Mouse (Mus musculus): ENCODE measurements at regions not wholly inside any gene's neighbourhood (a gene's known extent, or its start where the extent isn't known, plus 50 kb on each side); places are given as distances from the start of the nearest gene placed in this dataset.

DNA sequence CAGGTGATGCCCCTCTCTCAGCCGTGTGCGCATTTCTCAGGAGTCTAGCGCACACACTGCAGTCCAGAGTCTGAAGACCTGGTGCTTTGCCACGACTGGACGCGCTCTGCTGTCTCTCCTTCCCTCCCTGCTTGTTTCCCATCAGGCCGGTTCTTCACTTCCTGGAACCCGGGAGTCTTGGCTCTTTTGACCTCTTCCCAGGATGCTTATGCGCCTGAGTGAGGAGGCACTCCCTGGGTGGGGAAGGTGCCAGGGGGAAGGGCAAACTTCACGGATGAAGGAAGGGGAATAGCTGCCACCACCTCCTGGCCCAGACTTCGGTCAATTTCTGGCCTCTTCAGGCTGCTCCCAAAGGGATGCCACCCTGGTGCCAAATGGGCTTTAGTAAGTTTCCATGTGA lies 86.4 kb upstream of the Max start:
- Histone ChIP-seq H3K27me3 (replicated peaks; ENCODE audit: insufficient read depth, low read length) (no peaks in the 10 kb centered on the region), H3K9me3 (ENCODE audit: low read length) (no peaks in the 10 kb centered on the region), H3K4me3 (ENCODE audit: low read depth, low read length) (no peak overlapping the region), H3K4me2 (replicated peaks; ENCODE audit: low read depth, low read length) (no peak overlapping the region), H3K36me3 (ENCODE audit: insufficient read depth, low read length) (no peaks in the 10 kb centered on the region), H3K27ac (ENCODE audit: low read length) (no peak overlapping the region), H3K9ac (replicated peaks; ENCODE audit: low read depth) (no peak overlapping the region), H3K4me1 (ENCODE audit: insufficient read depth, low read depth, low read length) (no peaks in the 10 kb centered on the region)
- 30% methylated on average over 11 of the region's 11 CpGs for WGBS
- DNase-seq (ENCODE audit: low spot score) (no peak), ATAC-seq (no peak)
- TF ChIP-seq EP300 (IDR thresholded peaks at IDR 0.05) (no peak), CTCF (IDR thresholded peaks at IDR 0.05) (no peak)

DNA sequence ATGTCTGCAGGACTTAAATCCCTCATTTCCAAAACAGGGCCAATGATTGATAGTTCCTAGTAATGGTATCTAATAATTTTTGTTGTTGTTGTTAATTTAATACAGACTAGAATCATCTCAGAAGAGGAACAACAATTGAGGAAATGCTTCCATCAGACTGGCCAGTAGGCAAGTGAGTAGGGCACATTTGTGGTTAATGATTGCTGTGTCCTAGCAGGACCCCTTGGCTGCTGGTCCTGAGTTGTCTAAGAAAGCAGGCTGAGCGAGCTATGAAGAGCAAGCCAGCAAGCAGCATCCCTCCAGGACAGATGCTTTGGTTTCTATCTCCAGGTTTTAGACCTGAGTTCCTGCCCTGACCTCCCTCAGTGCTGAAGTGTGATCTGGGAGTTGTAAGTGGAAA lies 85.3 kb upstream of the Max start:
- WGBS: 76% methylated on average over 1 of the region's 1 CpGs
- no peak overlapping the region for H3K27ac ChIP-seq (ENCODE audit: low read length)
- TF ChIP-seq EP300 (IDR thresholded peaks at IDR 0.05): no peak
- TF ChIP-seq CTCF (IDR thresholded peaks at IDR 0.05): no peak

DNA sequence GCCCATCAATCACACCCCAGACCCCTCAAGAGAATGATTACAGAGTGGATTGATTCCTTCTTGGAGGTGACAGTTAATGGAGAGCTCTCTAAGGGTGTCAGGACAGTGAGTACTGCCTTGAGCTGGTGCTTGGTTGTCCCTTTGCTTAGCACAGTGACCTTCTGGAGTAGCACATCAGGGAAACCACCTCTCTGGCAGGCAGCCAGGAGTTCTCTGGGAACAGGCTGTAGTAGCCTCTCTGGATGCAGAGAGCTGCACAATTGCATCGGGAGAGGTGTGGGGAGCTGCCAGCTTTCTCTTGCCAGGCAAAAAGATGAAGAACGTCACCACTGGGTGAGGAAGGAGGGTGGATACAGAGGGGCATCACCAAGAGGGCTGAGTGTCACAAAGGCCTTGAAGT lies 84.0 kb upstream of the Max start:
- Histone ChIP-seq H3K9me3 (ENCODE audit: low read length) (no peaks in the 10 kb centered on the region), H3K4me3 (ENCODE audit: low read depth, low read length) (no peak overlapping the region), H3K4me2 (replicated peaks; ENCODE audit: low read depth, low read length) (no peak overlapping the region), H3K27me3 (replicated peaks; ENCODE audit: insufficient read depth, low read length) (no peaks in the 10 kb centered on the region), H3K27ac (ENCODE audit: low read length) (no peak overlapping the region), H3K36me3 (ENCODE audit: insufficient read depth, low read length) (no peaks in the 10 kb centered on the region), H3K9ac (replicated peaks; ENCODE audit: low read depth) (no peak overlapping the region), H3K4me1 (ENCODE audit: insufficient read depth, low read depth, low read length) (no peaks in the 10 kb centered on the region)
- TF ChIP-seq EP300 (IDR thresholded peaks at IDR 0.05) (no peak), CTCF (IDR thresholded peaks at IDR 0.05) (no peak)
- DNase-seq (ENCODE audit: low spot score): peak; percentile 41
- ATAC-seq: peak; percentile 33; the same call in 1 of the 2 replicates
- WGBS: 25% methylated on average over 2 of the region's 2 CpGs

More for the DNA sequence above, 85.3 kb upstream of the Max start:
- H3K4me1 ChIP-seq (ENCODE audit: insufficient read depth, low read depth, low read length): no peaks in the 10 kb centered on the region
- H3K9ac ChIP-seq (replicated peaks; ENCODE audit: low read depth): no peak overlapping the region
- no peak overlapping the region for H3K4me3 ChIP-seq (ENCODE audit: low read depth, low read length)
- no peaks in the 10 kb centered on the region for H3K36me3 ChIP-seq (ENCODE audit: insufficient read depth, low read length)
- H3K9me3 ChIP-seq (ENCODE audit: low read length): no peaks in the 10 kb centered on the region
- H3K4me2 ChIP-seq (replicated peaks; ENCODE audit: low read depth, low read length): no peak overlapping the region
- no peaks in the 10 kb centered on the region for H3K27me3 ChIP-seq (replicated peaks; ENCODE audit: insufficient read depth, low read length)
- ATAC-seq: no peak
- DNase-seq (ENCODE audit: low spot score): no peak

DNA sequence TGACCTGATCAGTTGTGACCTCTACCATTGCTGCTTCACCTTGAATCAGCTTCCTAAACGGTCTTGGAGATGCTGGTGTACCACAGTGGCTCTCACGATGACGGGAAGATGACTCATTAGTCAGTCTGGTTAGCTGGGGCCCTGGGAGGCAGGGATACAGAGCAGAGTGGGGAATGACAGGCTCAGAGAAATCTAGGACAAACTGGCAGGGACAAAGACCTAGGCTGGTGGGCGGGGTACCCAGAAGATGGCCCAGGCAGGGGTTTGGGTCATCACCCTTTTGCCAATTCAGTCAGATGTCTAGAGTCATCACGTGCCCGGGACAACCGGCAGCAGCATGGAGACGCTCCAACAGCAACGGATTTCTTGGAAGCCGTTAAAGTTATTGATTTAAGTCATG lies 83.4 kb upstream of the Max start:
- Histone ChIP-seq H3K9me3 (ENCODE audit: low read length) (no peaks in the 10 kb centered on the region), H3K27me3 (replicated peaks; ENCODE audit: insufficient read depth, low read length) (no peaks in the 10 kb centered on the region), H3K4me1 (ENCODE audit: insufficient read depth, low read depth, low read length) (no peaks in the 10 kb centered on the region), H3K9ac (replicated peaks; ENCODE audit: low read depth) (no peak overlapping the region), H3K36me3 (ENCODE audit: insufficient read depth, low read length) (no peaks in the 10 kb centered on the region), H3K4me3 (ENCODE audit: low read depth, low read length) (no peak overlapping the region), H3K4me2 (replicated peaks; ENCODE audit: low read depth, low read length) (no peak overlapping the region), H3K27ac (ENCODE audit: low read length) (no peak overlapping the region)
- ATAC-seq: no peak
- WGBS: 78% methylated on average over 10 of the region's 10 CpGs
- TF ChIP-seq EP300 (IDR thresholded peaks at IDR 0.05): no peak
- DNase-seq (ENCODE audit: low spot score): no peak

DNA sequence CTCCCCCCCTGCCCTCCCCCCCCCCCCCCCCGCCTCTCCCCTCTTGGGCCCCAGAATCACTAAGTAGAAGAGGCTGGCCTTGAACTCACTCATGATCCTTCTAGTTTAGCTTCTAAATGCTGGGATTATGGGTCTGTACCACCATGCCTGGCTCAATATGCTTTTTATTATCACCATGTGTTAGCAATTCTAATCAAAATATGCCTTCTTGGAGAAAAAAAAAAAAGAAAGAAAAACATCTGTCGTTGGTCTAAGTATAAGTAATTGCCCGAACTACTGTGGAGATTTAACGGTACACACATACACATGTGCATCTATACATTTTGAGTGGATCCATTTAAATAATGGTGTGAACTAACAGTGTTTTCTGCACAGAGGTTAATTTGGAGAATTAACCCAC lies 80.4 kb upstream of the Max start:
- no peaks in the 10 kb centered on the region for H3K27me3 ChIP-seq (replicated peaks; ENCODE audit: insufficient read depth, low read length)
- H3K27ac ChIP-seq (ENCODE audit: low read length): no peak overlapping the region
- no peak for TF ChIP-seq CTCF (IDR thresholded peaks at IDR 0.05)
- TF ChIP-seq EP300 (IDR thresholded peaks at IDR 0.05): no peak
- ATAC-seq (no peak), DNase-seq (ENCODE audit: low spot score) (no peak)
- no peak overlapping the region for H3K9ac ChIP-seq (replicated peaks; ENCODE audit: low read depth)
- H3K4me3 ChIP-seq (ENCODE audit: low read depth, low read length): no peak overlapping the region
- no peaks in the 10 kb centered on the region for H3K4me1 ChIP-seq (ENCODE audit: insufficient read depth, low read depth, low read length)
- WGBS: 68% methylated on average over 3 of the region's 4 CpGs
- no peak overlapping the region for H3K4me2 ChIP-seq (replicated peaks; ENCODE audit: low read depth, low read length)
- H3K9me3 ChIP-seq (ENCODE audit: low read length): no peaks in the 10 kb centered on the region
- H3K36me3 ChIP-seq (ENCODE audit: insufficient read depth, low read length): no peaks in the 10 kb centered on the region

DNA sequence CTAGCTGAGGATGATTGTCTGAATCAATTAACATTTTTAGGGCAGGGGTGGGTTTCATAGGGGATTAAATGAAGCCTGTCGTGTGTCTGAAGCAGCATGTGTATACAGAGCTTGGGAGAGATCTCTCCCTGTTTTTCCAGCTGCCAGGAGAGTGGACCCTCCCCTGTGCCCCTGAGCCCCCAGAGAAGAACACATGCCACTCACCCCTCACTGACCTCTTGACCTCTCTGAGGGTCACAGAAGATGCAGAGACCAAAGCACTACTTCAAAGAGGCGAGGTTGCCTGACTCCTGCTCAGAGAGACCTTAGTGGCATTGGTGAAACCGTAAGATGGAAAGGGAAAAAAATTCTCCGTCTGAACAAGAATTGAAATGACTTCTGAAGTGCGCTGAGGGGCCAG lies 79.1 kb upstream of the Max start:
- DNase-seq (ENCODE audit: low spot score) (no peak), ATAC-seq (no peak)
- Histone ChIP-seq H3K9me3 (ENCODE audit: low read length) (no peaks in the 10 kb centered on the region), H3K4me3 (ENCODE audit: low read depth, low read length) (no peak overlapping the region), H3K27ac (ENCODE audit: low read length) (no peak overlapping the region), H3K4me2 (replicated peaks; ENCODE audit: low read depth, low read length) (no peak overlapping the region), H3K27me3 (replicated peaks; ENCODE audit: insufficient read depth, low read length) (no peaks in the 10 kb centered on the region), H3K9ac (replicated peaks; ENCODE audit: low read depth) (no peak overlapping the region), H3K4me1 (ENCODE audit: insufficient read depth, low read depth, low read length) (no peaks in the 10 kb centered on the region), H3K36me3 (ENCODE audit: insufficient read depth, low read length) (no peaks in the 10 kb centered on the region)
- 29% methylated on average over 5 of the region's 5 CpGs for WGBS
- TF ChIP-seq EP300 (IDR thresholded peaks at IDR 0.05) (no peak), CTCF (IDR thresholded peaks at IDR 0.05) (no peak)

DNA sequence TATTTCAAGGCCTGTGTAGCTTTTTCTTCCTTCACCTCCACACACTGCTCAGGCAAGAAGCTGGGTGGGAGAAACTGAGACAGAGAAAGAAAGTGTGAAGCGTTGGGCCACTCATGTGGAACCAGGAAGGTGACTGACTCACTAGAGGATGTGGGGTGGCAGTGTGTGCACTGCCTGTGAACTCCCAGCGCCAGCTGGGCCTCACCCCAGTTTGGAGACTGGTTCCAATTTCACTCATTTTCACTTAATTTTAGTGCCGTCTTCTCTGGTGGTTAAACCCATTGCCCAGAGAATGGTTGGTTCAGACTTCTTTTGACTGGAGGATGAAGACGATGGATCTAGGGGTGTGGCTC lies 77.9 kb upstream of the Max start:
- DNase-seq (ENCODE audit: low spot score) (no peak), ATAC-seq (peak; percentile 18; the same call in 1 of the 2 replicates)
- Histone ChIP-seq H3K4me1 (ENCODE audit: insufficient read depth, low read depth, low read length) (no peaks in the 10 kb centered on the region), H3K27me3 (replicated peaks; ENCODE audit: insufficient read depth, low read length) (no peaks in the 10 kb centered on the region), H3K4me3 (ENCODE audit: low read depth, low read length) (no peak overlapping the region), H3K9ac (replicated peaks; ENCODE audit: low read depth) (no peak overlapping the region), H3K27ac (ENCODE audit: low read length) (peak overlapping the region; percentile 57; the same call in 1 of the 2 replicates), H3K36me3 (ENCODE audit: insufficient read depth, low read length) (no peaks in the 10 kb centered on the region), H3K4me2 (replicated peaks; ENCODE audit: low read depth, low read length) (no peak overlapping the region), H3K9me3 (ENCODE audit: low read length) (no peaks in the 10 kb centered on the region)
- TF ChIP-seq CTCF (IDR thresholded peaks at IDR 0.05): no peak
- TF ChIP-seq EP300 (IDR thresholded peaks at IDR 0.05): no peak
- 72% methylated on average over 4 of the region's 4 CpGs for WGBS
